Mouse (Mus musculus): Measurements from ENCODE around the gene Lmcd1.

Gene Lmcd1

DNA sequence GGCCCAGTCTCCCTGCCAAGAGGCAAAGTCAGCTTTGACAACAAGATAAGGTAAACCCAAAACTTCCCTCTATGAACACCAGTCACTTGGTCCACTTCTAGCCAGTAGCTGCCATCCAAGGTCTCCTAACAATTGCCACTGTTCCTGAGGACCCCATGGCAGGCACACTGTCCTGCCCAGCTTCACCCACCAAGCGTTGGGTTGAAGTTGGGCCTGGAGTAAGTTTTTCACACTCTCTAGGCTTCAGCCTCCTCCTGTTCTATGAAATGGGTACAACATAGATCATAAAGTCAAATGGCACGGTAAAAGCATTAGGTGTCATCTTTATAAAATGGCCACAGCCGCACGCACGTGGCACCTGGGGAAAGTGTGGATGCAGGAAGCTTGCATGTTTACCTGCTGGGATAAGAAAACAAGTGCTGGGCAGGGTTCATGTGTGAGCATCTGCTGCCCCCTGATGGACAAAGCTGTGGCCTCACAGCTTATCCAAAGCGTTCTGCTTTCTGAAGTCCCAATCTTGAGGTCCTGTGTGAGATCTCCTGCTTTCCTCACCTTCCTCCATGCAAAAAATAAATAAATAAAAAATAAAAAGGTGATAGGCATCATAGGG lies 88.9 kb downstream of the Lmcd1 start:
- peak; percentile 83 to 88 for DNase-seq

DNA sequence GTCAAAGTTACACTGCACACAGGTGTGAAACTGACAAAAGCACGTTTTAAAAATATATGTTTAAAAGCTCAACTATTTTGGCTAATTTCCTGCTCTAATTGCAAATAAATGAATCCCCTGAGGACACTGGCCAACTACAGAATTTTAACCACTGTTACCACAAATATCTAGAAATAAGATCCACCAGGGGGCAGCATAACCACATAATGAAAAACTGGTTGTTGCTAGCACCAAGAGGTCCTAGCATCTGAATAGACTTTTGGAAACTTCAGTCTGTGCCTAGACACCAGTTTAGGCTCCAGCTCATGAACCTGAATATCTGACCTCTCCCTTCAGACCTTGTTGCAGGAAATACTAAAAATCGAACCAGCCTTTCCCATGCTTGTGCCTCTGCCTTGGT lies 91.0 kb downstream of the Lmcd1 start:
- DNase-seq, result peak; percentile 71 to 73

DNA sequence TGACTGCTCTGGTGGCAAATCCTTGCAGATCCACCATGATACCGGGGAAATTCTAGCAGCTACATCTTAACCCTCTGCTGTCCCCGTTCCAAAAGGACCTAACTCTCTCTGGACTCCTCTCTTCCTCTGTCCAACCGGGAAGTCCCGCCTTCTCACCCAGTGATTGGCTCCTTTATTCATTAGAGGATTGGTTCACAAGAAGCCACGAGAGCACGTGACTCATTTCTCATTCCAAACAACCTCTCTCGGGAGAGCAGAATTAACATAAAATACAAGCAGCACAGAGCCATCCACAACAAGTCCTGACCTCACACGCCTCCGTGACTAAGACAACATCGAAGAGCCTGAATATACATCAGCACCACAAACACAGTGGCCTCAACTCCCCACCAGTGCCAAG lies 91.7 kb downstream of the Lmcd1 start:
- no peak for DNase-seq

- DNase-seq, result peak; percentile 54 to 56
Measured at GRCm38 (mm10) chr6:112373886-112374585, 100.5 kb downstream of the Lmcd1 start.

GRCm38 (mm10) chr6:112375661-112376392 lies 102.3 kb downstream of the Lmcd1 start:
- DNase-seq, result peak; percentile 10 to 13

- DNase-seq, result no peak
Measured at GRCm38 (mm10) chr6:112379054-112379453, 105.5 kb downstream of the Lmcd1 start.
